Mouse (Mus musculus) hindbrain, embryonic 16.5 days (tissue): ENCODE results near the gene Gucy2f. TPM values are rescaled to one million over a fixed set of nuclear protein-coding genes. Genes with fewer than 3 reads are reported as not detected.
"Not testable (repeated sequence)": the region's sequence is repeated elsewhere in the genome, so short reads cannot be mapped to it uniquely, and the experiment has no call there.

Experiments
- ATAC-seq: fragments of 200-750 bp; cut with Nextera tagmentation; 2 replicates; pipeline ENCODE4 v1.8.0; 2017; ENCODE audit warnings: moderate TSS enrichment, moderate library complexity
- H3K27ac ChIP-seq: fragments of 300-500 bp; sonication (generic); 2 replicates; pipeline ENCODE4 v1.5.1; 2014; ENCODE audit warnings: low read depth, mild to moderate bottlenecking, control low read depth, low read length, moderate library complexity
- H3K27me3 ChIP-seq: fragments of 300-500 bp; sonication (generic); replicated peaks from 2 replicates; pipeline ENCODE4 v1.6.1; 2014; ENCODE audit warnings: low read length; ENCODE audit not compliant: control insufficient read depth, insufficient read depth
- H3K36me3 ChIP-seq: fragments of 300-500 bp; sonication (generic); 2 replicates; pipeline ENCODE4 v1.6.1; 2014; ENCODE audit warnings: mild to moderate bottlenecking, low read length, moderate library complexity, mixed read lengths; ENCODE audit not compliant: control insufficient read depth, insufficient read depth
- H3K4me1 ChIP-seq: fragments of 300-500 bp; sonication (generic); 2 replicates; pipeline ENCODE4 v1.6.1; 2014; ENCODE audit warnings: low read depth, low read length; ENCODE audit not compliant: control insufficient read depth, insufficient read depth
- H3K4me2 ChIP-seq: fragments of 300-500 bp; sonication (generic); 2 replicates; pipeline ENCODE4 v1.6.1; 2014; ENCODE audit warnings: mild to moderate bottlenecking, low read length, control low read depth, moderate library complexity
- H3K4me3 ChIP-seq: fragments of 300-500 bp; sonication (generic); 2 replicates; pipeline ENCODE4 v1.5.1; 2014; ENCODE audit warnings: mild to moderate bottlenecking, low read length, control low read depth, moderate library complexity
- H3K9ac ChIP-seq: fragments of 300-500 bp; sonication (generic); 2 replicates; pipeline ENCODE4 v1.6.1; 2014; ENCODE audit warnings: low read depth, mild to moderate bottlenecking, control low read depth, low read length, moderate library complexity
- H3K9me3 ChIP-seq: fragments of 300-500 bp; sonication (generic); 2 replicates; pipeline ENCODE4 v1.6.1; 2014; ENCODE audit warnings: mild to moderate bottlenecking, low read length, moderate library complexity; ENCODE audit not compliant: control insufficient read depth
- WGBS: fragments of 180-500 bp; shearing (Covaris S2); extraction: QIAGEN DNeasy Blood & Tissue Kit; methylation state at CpG from one replicate; pipeline ENCODE4 v1.1.7; 2014; 5-methylcytosine and 5-hydroxymethylcytosine counted together
- polyA plus RNA-seq: library from polyadenylated mRNA; unstranded; fragments of >200 nt; fragmentation: Nextera tagmentation; extraction: Ambion mirVana; gene quantifications from 2 replicates; pipeline ENCODE4 v1.2.1, GENCODE M21; 2015

The Gucy2f gene
- 0.11 TPM in 2 replicates for polyA plus RNA-seq

GRCm38 (mm10) chrX:142196831-142197230 lies at the start of gene Gucy2f:
Gene Gucy2f (minus strand): TSS chrX:142196931.
- no peak for ATAC-seq
- H3K27me3 ChIP-seq = no peaks in the 10 kb centered on the region; the same call in 1 of the 2 replicates
- H3K36me3 ChIP-seq = no peaks in the 10 kb centered on the region
- 63% methylated on average over 5 of the region's 5 CpGs for WGBS
- no peaks in the 10 kb centered on the region for H3K4me1 ChIP-seq
- H3K9me3 ChIP-seq = no peaks in the 10 kb centered on the region
- no peak within 1 kb of the TSS for H3K9ac ChIP-seq
- no peak within 1 kb of the TSS for H3K4me2 ChIP-seq
- H3K4me3 ChIP-seq = no peak within 1 kb of the TSS
- H3K27ac ChIP-seq = no peak within 1 kb of the TSS

GRCm38 (mm10) chrX:142245682-142246327 lies 49.1 kb upstream of the Gucy2f start:
- Histone ChIP-seq H3K27ac (no peak overlapping the region), H3K9me3 (no peaks in the 10 kb centered on the region), H3K4me2 (no peak overlapping the region), H3K9ac (no peak overlapping the region), H3K4me3 (no peak overlapping the region), H3K27me3 (no peaks in the 10 kb centered on the region), H3K36me3 (no peaks in the 10 kb centered on the region), H3K4me1 (no peaks in the 10 kb centered on the region)
- ATAC-seq = no peak
- 78% methylated on average over 5 of the region's 5 CpGs for WGBS

GRCm38 (mm10) chrX:142237101-142237500 lies 40.4 kb upstream of the Gucy2f start:
- Histone ChIP-seq H3K9me3 (no peaks in the 10 kb centered on the region), H3K9ac (no peak overlapping the region), H3K36me3 (no peaks in the 10 kb centered on the region), H3K4me3 (no peak overlapping the region), H3K27me3 (no peaks in the 10 kb centered on the region), H3K4me2 (no peak overlapping the region), H3K27ac (no peak overlapping the region), H3K4me1 (no peaks in the 10 kb centered on the region)
- ATAC-seq = no peak
- WGBS = 53% methylated on average over 2 of the region's 2 CpGs

GRCm38 (mm10) chrX:142236146-142236545 lies 39.4 kb upstream of the Gucy2f start:
- H3K9ac ChIP-seq, H3K27ac ChIP-seq, H3K36me3 ChIP-seq, H3K4me2 ChIP-seq, H3K9me3 ChIP-seq, H3K4me1 ChIP-seq, H3K27me3 ChIP-seq, ATAC-seq, H3K4me3 ChIP-seq: not testable (repeated sequence)
- 85% methylated on average over 1 of the region's 1 CpGs for WGBS

- no peak overlapping the region for H3K27ac ChIP-seq
- 31% methylated on average over 7 of the region's 7 CpGs for WGBS
- H3K4me1 ChIP-seq = no peaks in the 10 kb centered on the region
- H3K4me2 ChIP-seq = peak overlapping the region; percentile 54
- peak overlapping the region; percentile 56 for H3K4me3 ChIP-seq
- no peaks in the 10 kb centered on the region for H3K27me3 ChIP-seq
- ATAC-seq = peak; percentile 44; the same call in 1 of the 2 replicates
- H3K9me3 ChIP-seq = no peaks in the 10 kb centered on the region
- H3K9ac ChIP-seq = peak overlapping the region; percentile 27
- H3K36me3 ChIP-seq = no peaks in the 10 kb centered on the region
These were observed 32.0 kb upstream of the Gucy2f start for GRCm38 (mm10) chrX:142228769-142229158.

GRCm38 (mm10) chrX:142228055-142228768 lies 31.5 kb upstream of the Gucy2f start:
- H3K9me3 ChIP-seq = no peaks in the 10 kb centered on the region
- peak overlapping the region; percentile 68 for H3K9ac ChIP-seq
- peak overlapping the region; percentile 59 for H3K4me2 ChIP-seq
- H3K36me3 ChIP-seq = no peaks in the 10 kb centered on the region
- 22% methylated on average over 34 of the region's 42 CpGs for WGBS
- no peaks in the 10 kb centered on the region for H3K4me1 ChIP-seq
- peak; percentile 98 for ATAC-seq
- H3K27me3 ChIP-seq = no peaks in the 10 kb centered on the region
- peak overlapping the region; percentile 89 for H3K27ac ChIP-seq
- H3K4me3 ChIP-seq = peak overlapping the region; percentile 56

- 22% methylated on average over 15 of the region's 15 CpGs for WGBS
- no peak overlapping the region for H3K9ac ChIP-seq
- peak; percentile 66 for ATAC-seq
- peak overlapping the region; percentile 56 for H3K4me3 ChIP-seq
- peak overlapping the region; percentile 59 for H3K4me2 ChIP-seq
- H3K36me3 ChIP-seq = no peaks in the 10 kb centered on the region
- H3K27ac ChIP-seq = no peak overlapping the region
- no peaks in the 10 kb centered on the region for H3K27me3 ChIP-seq
- no peaks in the 10 kb centered on the region for H3K4me1 ChIP-seq
- H3K9me3 ChIP-seq = no peaks in the 10 kb centered on the region
These were observed 30.8 kb upstream of the Gucy2f start for GRCm38 (mm10) chrX:142227398-142228054.

- Histone ChIP-seq H3K4me2 (peak within 1 kb of the TSS; percentile 59), H3K9me3 (no peaks in the 10 kb centered on the region), H3K27me3 (no peaks in the 10 kb centered on the region), H3K27ac (no peak within 1 kb of the TSS), H3K4me3 (peak within 1 kb of the TSS; percentile 56), H3K9ac (no peak within 1 kb of the TSS), H3K36me3 (no peaks in the 10 kb centered on the region), H3K4me1 (no peaks in the 10 kb centered on the region)
- WGBS = 89% methylated on average over 14 of the region's 14 CpGs
- no peak for ATAC-seq
These were observed 29.8 kb upstream of the Gucy2f start, which contains the start of gene Nxt2 for GRCm38 (mm10) chrX:142226542-142226941. Gene Nxt2 (plus strand): TSS chrX:142226770.

GRCm38 (mm10) chrX:142200295-142200694 lies 3.6 kb upstream of the Gucy2f start:
- no peak overlapping the region for H3K4me2 ChIP-seq
- H3K9me3 ChIP-seq = no peaks in the 10 kb centered on the region
- no peaks in the 10 kb centered on the region; the same call in 1 of the 2 replicates for H3K27me3 ChIP-seq
- ATAC-seq = peak; percentile 60; the same call in 1 of the 2 replicates
- H3K36me3 ChIP-seq = no peaks in the 10 kb centered on the region
- H3K9ac ChIP-seq = no peak overlapping the region
- no peak overlapping the region for H3K4me3 ChIP-seq
- 18% methylated on average over 3 of the region's 3 CpGs for WGBS
- H3K4me1 ChIP-seq = no peaks in the 10 kb centered on the region
- H3K27ac ChIP-seq = no peak overlapping the region
